Mouse (Mus musculus): ENCODE measurements around the gene Hspa1l. TPM values are rescaled to one million over a fixed set of nuclear protein-coding genes. Genes with fewer than 3 reads are reported as not detected.

The Hspa1l gene
- total RNA-seq, 2 experiments from 2014 or later = not detected

DNA sequence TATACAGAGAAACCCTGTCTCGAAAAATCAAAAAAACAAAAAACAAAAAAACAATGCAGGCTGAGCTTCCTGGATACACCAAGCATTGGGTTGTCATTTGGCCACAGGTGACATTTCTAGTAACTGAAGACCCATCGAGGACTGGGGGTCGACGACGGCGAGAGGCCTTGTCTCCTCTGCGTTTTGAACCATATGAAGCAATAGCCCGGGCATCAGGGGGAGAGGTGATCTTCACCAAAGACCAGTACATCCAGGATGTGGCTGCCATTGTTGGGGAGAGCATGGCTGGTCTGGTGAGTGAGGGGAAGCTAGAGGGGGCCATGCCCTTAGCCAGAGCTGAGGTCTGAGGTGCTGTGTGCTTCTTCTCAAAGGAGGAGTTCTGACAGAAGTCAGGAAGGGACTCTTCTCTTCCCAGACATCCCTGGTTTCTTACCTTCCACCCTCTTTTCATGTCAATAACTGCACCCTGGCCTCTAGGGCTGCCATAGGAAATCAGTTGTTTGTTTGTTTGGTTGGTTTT is 50.1 kb downstream of the Hspa1l start:
- ATAC-seq (replicated peaks; ENCODE audit: poor library complexity) = no peak

GRCm38 (mm10) chr17:35023221-35023620 is 50.7 kb downstream of the Hspa1l start:
- ATAC-seq (replicated peaks; ENCODE audit: poor library complexity) = no peak

- ATAC-seq (replicated peaks; ENCODE audit: poor library complexity) = no peak; the same call in 1 of the 2 replicates
Observed at GRCm38 (mm10) chr17:35023756-35024155, 51.3 kb downstream of the Hspa1l start.

GRCm38 (mm10) chr17:35024261-35024660 is 51.8 kb downstream of the Hspa1l start:
- no peak for ATAC-seq (replicated peaks; ENCODE audit: poor library complexity)

GRCm38 (mm10) chr17:35024691-35025488 is 52.4 kb downstream of the Hspa1l start:
- ATAC-seq (replicated peaks; ENCODE audit: poor library complexity) = no peak

DNA sequence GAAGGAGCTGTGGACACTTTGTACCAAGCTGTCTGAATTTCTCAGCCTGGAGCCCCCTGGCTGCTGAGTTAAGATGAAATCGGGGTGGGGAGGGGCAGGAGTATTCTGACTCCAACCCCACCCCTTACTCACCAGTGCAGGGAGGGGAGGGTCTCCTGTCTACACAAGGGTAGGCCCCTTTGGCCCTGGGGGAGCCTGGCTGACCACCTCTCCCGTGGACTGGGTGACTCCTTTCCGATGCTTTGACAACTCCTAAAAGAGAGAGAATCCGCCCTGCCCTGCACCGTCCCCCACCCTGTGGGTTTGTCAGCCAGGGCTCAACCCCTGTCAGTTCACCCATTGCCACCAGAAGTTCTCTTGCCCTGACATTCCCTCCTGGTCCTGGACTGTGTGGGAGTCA is 53.7 kb downstream of the Hspa1l start:
- ATAC-seq (replicated peaks; ENCODE audit: poor library complexity) = no peak

GRCm38 (mm10) chr17:35027277-35028068 is 55.0 kb downstream of the Hspa1l start, which contains the start of gene Sapcd1:
Gene Sapcd1, minus strand, starts transcription at chr17:35028016.
- ATAC-seq (replicated peaks; ENCODE audit: poor library complexity) = peak; percentile 9; the same call in 1 of the 2 replicates

GRCm38 (mm10) chr17:35028315-35028714 is 55.8 kb downstream of the Hspa1l start:
- ATAC-seq (replicated peaks; ENCODE audit: poor library complexity) = no peak

Other genes starting within 250 kb of the Hspa1l start
Only the 30 nearest of the 43 such genes appear.
- 19.6 and 27.3 TPM in 2 replicates for gene Stk19, start 135.8 kb upstream of the Hspa1l start, total RNA-seq (2015)
- gene Stk19, start 135.8 kb upstream of the Hspa1l start, total RNA-seq (2017) = 17.0 and 31.8 TPM in 2 replicates
- gene Dxo, start 135.7 kb upstream of the Hspa1l start, total RNA-seq (2015) = 20.2 and 33.2 TPM in 2 replicates
- 18.8 and 28.9 TPM in 2 replicates for gene Dxo, start 135.7 kb upstream of the Hspa1l start, total RNA-seq (2017)
- 10.2 and 12.8 TPM in 2 replicates for gene Skiv2l, start 122.5 kb upstream of the Hspa1l start, total RNA-seq (2015)
- 31.2 and 35.7 TPM in 2 replicates for gene Skiv2l, start 122.5 kb upstream of the Hspa1l start, total RNA-seq (2017)
- 65.8 and 70.7 TPM in 2 replicates for gene Nelfe, start 122.3 kb upstream of the Hspa1l start, total RNA-seq (2015)
- gene Nelfe, start 122.3 kb upstream of the Hspa1l start, total RNA-seq (2017) = 39.9 and 40.8 TPM in 2 replicates
- not detected in 2 replicates for gene Cfb, start 110.2 kb upstream of the Hspa1l start, total RNA-seq (2015)
- gene Cfb, start 110.2 kb upstream of the Hspa1l start, total RNA-seq (2017) = not detected in 2 replicates
- 7.7 and 9.9 TPM in 2 replicates for gene Zbtb12, start 93.2 kb upstream of the Hspa1l start, total RNA-seq (2015)
- 13.6 and 15.1 TPM in 2 replicates for gene Zbtb12, start 93.2 kb upstream of the Hspa1l start, total RNA-seq (2017)
- not detected in 2 replicates for gene Gm20547, start 90.7 kb upstream of the Hspa1l start, total RNA-seq (2015)
- not detected in 2 replicates for gene Gm20547, start 90.7 kb upstream of the Hspa1l start, total RNA-seq (2017)
- 5.1 and 7.8 TPM in 2 replicates for gene C2, start 74.4 kb upstream of the Hspa1l start, total RNA-seq (2015)
- 1.6 and 1.9 TPM in 2 replicates for gene C2, start 74.4 kb upstream of the Hspa1l start, total RNA-seq (2017)
- 72.4 and 73.5 TPM in 2 replicates for gene Ehmt2, start 74.2 kb upstream of the Hspa1l start, total RNA-seq (2015)
- gene Ehmt2, start 74.2 kb upstream of the Hspa1l start, total RNA-seq (2017) = 107 and 108 TPM in 2 replicates
- gene Slc44a4, start 58.2 kb upstream of the Hspa1l start, total RNA-seq (2015) = 0.81 and 1.8 TPM in 2 replicates
- 0.61 and 0.75 TPM in 2 replicates for gene Slc44a4, start 58.2 kb upstream of the Hspa1l start, total RNA-seq (2017)
- gene Neu1, start 41.5 kb upstream of the Hspa1l start, total RNA-seq (2015) = 21.6 and 24.5 TPM in 2 replicates
- gene Neu1, start 41.5 kb upstream of the Hspa1l start, total RNA-seq (2017) = 28.4 and 29.8 TPM in 2 replicates
- 19.3 and 27.4 TPM in 2 replicates for gene Hspa1b, start 13.5 kb upstream of the Hspa1l start, total RNA-seq (2015)
- gene Hspa1b, start 13.5 kb upstream of the Hspa1l start, total RNA-seq (2017) = 22.7 and 24.4 TPM in 2 replicates
- not detected in 2 replicates for gene Gm20481, start 2.8 kb upstream of the Hspa1l start, total RNA-seq (2015)
- gene Gm20481, start 2.8 kb upstream of the Hspa1l start, total RNA-seq (2017) = not detected in 2 replicates
- gene Hspa1a, start 547 bp upstream of the Hspa1l start, total RNA-seq (2015) = 8.4 and 14.5 TPM in 2 replicates
- 20.8 and 29.4 TPM in 2 replicates for gene Hspa1a, start 547 bp upstream of the Hspa1l start, total RNA-seq (2017)
- 187 and 253 TPM in 2 replicates for gene Lsm2, start 9.2 kb downstream of the Hspa1l start, total RNA-seq (2015)
- gene Lsm2, start 9.2 kb downstream of the Hspa1l start, total RNA-seq (2017) = 71.7 and 78.0 TPM in 2 replicates
- gene Vars, start 28.3 kb downstream of the Hspa1l start, total RNA-seq (2015) = 60.5 and 77.5 TPM in 2 replicates
- 239 and 292 TPM in 2 replicates for gene Vars, start 28.3 kb downstream of the Hspa1l start, total RNA-seq (2017)
- gene Vwa7, start 43.9 kb downstream of the Hspa1l start, total RNA-seq (2015) = not detected in 2 replicates
- 0.17 TPM in 1 of 2 replicates, not detected in the other for gene Vwa7, start 43.9 kb downstream of the Hspa1l start, total RNA-seq (2017)
- 0.93 and 1.9 TPM in 2 replicates for gene Sapcd1, start 55.3 kb downstream of the Hspa1l start, total RNA-seq (2015)
- gene Sapcd1, start 55.3 kb downstream of the Hspa1l start, total RNA-seq (2017) = 1.5 TPM in 1 of 2 replicates, not detected in the other
- gene Msh5, start 74.0 kb downstream of the Hspa1l start, total RNA-seq (2015) = 4.2 and 5.7 TPM in 2 replicates
- 2.4 and 3.5 TPM in 2 replicates for gene Msh5, start 74.0 kb downstream of the Hspa1l start, total RNA-seq (2017)
- 209 and 248 TPM in 2 replicates for gene Clic1, start 77.3 kb downstream of the Hspa1l start, total RNA-seq (2015)
- gene Clic1, start 77.3 kb downstream of the Hspa1l start, total RNA-seq (2017) = 225 and 254 TPM in 2 replicates
- gene Ddah2, start 86.3 kb downstream of the Hspa1l start, total RNA-seq (2015) = 1.8 and 2.6 TPM in 2 replicates
- 1.9 and 3.5 TPM in 2 replicates for gene Ddah2, start 86.3 kb downstream of the Hspa1l start, total RNA-seq (2017)
- not detected in 2 replicates for gene Ly6g6c, start 92.7 kb downstream of the Hspa1l start, total RNA-seq (2015)
- not detected in 2 replicates for gene Ly6g6c, start 92.7 kb downstream of the Hspa1l start, total RNA-seq (2017)
- not detected in 2 replicates for gene Mpig6b, start 93.5 kb downstream of the Hspa1l start, total RNA-seq (2015)
- not detected in 2 replicates for gene Mpig6b, start 93.5 kb downstream of the Hspa1l start, total RNA-seq (2017)
- not detected in 2 replicates for gene Ly6g6e, start 104.2 kb downstream of the Hspa1l start, total RNA-seq (2015)
- gene Ly6g6e, start 104.2 kb downstream of the Hspa1l start, total RNA-seq (2017) = not detected in 2 replicates
- gene Ly6g6d, start 105.4 kb downstream of the Hspa1l start, total RNA-seq (2015) = not detected in 2 replicates
- not detected in 2 replicates for gene Ly6g6d, start 105.4 kb downstream of the Hspa1l start, total RNA-seq (2017)
- gene Ly6g6f, start 112.9 kb downstream of the Hspa1l start, total RNA-seq (2015) = not detected in 2 replicates
- gene Ly6g6f, start 112.9 kb downstream of the Hspa1l start, total RNA-seq (2017) = not detected in 2 replicates
- 17.5 and 21.1 TPM in 2 replicates for gene Abhd16a, start 116.6 kb downstream of the Hspa1l start, total RNA-seq (2015)
- 22.7 and 26.0 TPM in 2 replicates for gene Abhd16a, start 116.6 kb downstream of the Hspa1l start, total RNA-seq (2017)
- gene Ly6g5c, start 135.6 kb downstream of the Hspa1l start, total RNA-seq (2015) = not detected in 2 replicates
- not detected in 2 replicates for gene Ly6g5c, start 135.6 kb downstream of the Hspa1l start, total RNA-seq (2017)
- gene Ly6g5b, start 142.7 kb downstream of the Hspa1l start, total RNA-seq (2015) = 0.84 and 1.4 TPM in 2 replicates
- gene Ly6g5b, start 142.7 kb downstream of the Hspa1l start, total RNA-seq (2017) = 0.27 and 0.92 TPM in 2 replicates
- gene Gpank1, start 148.8 kb downstream of the Hspa1l start, total RNA-seq (2015) = 20.3 and 20.7 TPM in 2 replicates
- 33.9 and 36.8 TPM in 2 replicates for gene Gpank1, start 148.8 kb downstream of the Hspa1l start, total RNA-seq (2017)

All from megakaryocyte progenitor cell, adult 5-6 weeks (primary cell).